Mouse (Mus musculus) hindbrain, embryonic 10.5 days (tissue): ENCODE measurements around the gene Ptprm. TPM values are rescaled to one million over a fixed set of nuclear protein-coding genes. Genes with fewer than 3 reads are reported as not detected.

Experiments used
- DNase-seq: peaks from one replicate; pipeline ENCODE4 v3.0.0-alpha.2; 2017; ENCODE audit warnings: low spot score
- H3K27ac ChIP-seq: fragments of 300-500 bp; sonication (generic); 2 replicates; pipeline ENCODE4 v1.5.1; 2016; ENCODE audit warnings: mild to moderate bottlenecking, moderate library complexity
- H3K27me3 ChIP-seq: fragments of 300-500 bp; sonication (generic); 2 replicates; pipeline ENCODE4 v1.6.1; 2016; ENCODE audit warnings: mild to moderate bottlenecking; ENCODE audit not compliant: poor library complexity, insufficient read depth, severe bottlenecking
- H3K36me3 ChIP-seq: fragments of 300-500 bp; sonication (generic); 2 replicates; pipeline ENCODE4 v1.6.1; 2016; ENCODE audit warnings: mild to moderate bottlenecking, moderate library complexity
- H3K4me1 ChIP-seq: fragments of 300-500 bp; sonication (generic); replicated peaks from 2 replicates; pipeline ENCODE4 v1.6.1; 2016; ENCODE audit warnings: mild to moderate bottlenecking
- H3K4me3 ChIP-seq: fragments of 300-500 bp; sonication (generic); 2 replicates; pipeline ENCODE4 v1.5.1; 2016; ENCODE audit warnings: mild to moderate bottlenecking, moderate library complexity
- H3K9me3 ChIP-seq: fragments of 300-500 bp; sonication (generic); 2 replicates; pipeline ENCODE4 v1.6.1; 2016; ENCODE audit warnings: mild to moderate bottlenecking, moderate library complexity
- WGBS: fragments of 180-500 bp; shearing (Covaris S2); methylation state at CpG from one replicate; pipeline ENCODE4 v1.1.7; 2016; 5-methylcytosine and 5-hydroxymethylcytosine counted together
- polyA plus RNA-seq: library from polyadenylated mRNA; unstranded; fragments of >200 nt; fragmentation: Nextera tagmentation; extraction: Ambion mirVana; gene quantifications from 2 replicates; pipeline ENCODE4 v1.2.1, GENCODE M21; 2016

The Ptprm gene
- polyA plus RNA-seq, 1 experiment from 2014 or later: 8.1 TPM

GRCm38 (mm10) chr17:67054202-67054601, 300.1 kb downstream of the Ptprm start:
- no peaks in the 10 kb centered on the region for H3K36me3 ChIP-seq
- no peak for DNase-seq
- H3K4me1 ChIP-seq: peaks cover 10% of the 10 kb centered on the region; the same call in 1 of the 2 replicates
- no peak overlapping the region for H3K4me3 ChIP-seq
- WGBS: 94% methylated on average over 10 of the region's 10 CpGs
- no peaks in the 10 kb centered on the region for H3K9me3 ChIP-seq
- no peaks in the 10 kb centered on the region for H3K27me3 ChIP-seq
- H3K27ac ChIP-seq: no peak overlapping the region

DNA sequence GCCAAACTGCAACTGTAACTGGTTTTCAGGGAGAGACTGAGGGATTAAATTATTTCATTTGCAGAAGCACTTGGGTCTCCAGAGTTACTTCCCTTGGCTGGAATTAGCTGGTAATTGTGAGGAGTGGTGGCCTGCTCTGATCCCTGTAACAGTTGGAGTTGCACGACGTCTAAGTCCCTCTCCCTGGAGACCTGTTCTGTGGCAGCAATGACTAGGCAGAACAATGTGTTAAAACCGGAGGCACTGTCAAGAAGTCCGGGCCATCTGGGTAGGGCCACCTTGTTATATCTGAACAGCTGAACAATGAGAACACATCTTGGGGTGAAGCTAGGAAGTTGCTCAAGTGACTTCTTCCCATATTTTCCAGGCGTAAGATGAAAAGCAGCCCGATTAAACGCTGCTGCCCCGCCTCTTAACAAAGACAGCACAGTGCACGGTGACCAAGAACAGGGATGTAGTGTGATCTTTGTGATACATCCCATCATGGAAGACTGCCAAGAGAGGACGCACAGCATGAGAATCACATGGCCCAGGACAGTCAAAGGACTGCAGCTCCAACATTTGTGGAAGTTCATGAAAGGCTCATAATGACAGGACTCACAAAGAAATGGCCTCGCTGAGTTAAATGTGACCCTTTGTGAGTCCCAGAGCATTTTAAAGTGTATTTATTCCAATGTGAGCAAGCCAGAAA, 301.5 kb downstream of the Ptprm start:
- H3K27ac ChIP-seq: peak overlapping the region; percentile 6; the same call in 1 of the 2 replicates
- no peak overlapping the region for H3K4me3 ChIP-seq
- DNase-seq: no peak
- peaks cover 12% of the 10 kb centered on the region for H3K4me1 ChIP-seq
- no peaks in the 10 kb centered on the region for H3K9me3 ChIP-seq
- WGBS: 78% methylated on average over 11 of the region's 11 CpGs
- H3K27me3 ChIP-seq: no peaks in the 10 kb centered on the region
- no peaks in the 10 kb centered on the region for H3K36me3 ChIP-seq

GRCm38 (mm10) chr17:67047697-67048096, 306.6 kb downstream of the Ptprm start:
- Histone ChIP-seq H3K36me3 (no peaks in the 10 kb centered on the region), H3K4me1 (peaks cover 7% of the 10 kb centered on the region), H3K27me3 (no peaks in the 10 kb centered on the region), H3K4me3 (no peak overlapping the region), H3K9me3 (no peaks in the 10 kb centered on the region), H3K27ac (peak overlapping the region; percentile 83)
- DNase-seq: peak; percentile 11
- 44% methylated on average over 4 of the region's 4 CpGs for WGBS

DNA sequence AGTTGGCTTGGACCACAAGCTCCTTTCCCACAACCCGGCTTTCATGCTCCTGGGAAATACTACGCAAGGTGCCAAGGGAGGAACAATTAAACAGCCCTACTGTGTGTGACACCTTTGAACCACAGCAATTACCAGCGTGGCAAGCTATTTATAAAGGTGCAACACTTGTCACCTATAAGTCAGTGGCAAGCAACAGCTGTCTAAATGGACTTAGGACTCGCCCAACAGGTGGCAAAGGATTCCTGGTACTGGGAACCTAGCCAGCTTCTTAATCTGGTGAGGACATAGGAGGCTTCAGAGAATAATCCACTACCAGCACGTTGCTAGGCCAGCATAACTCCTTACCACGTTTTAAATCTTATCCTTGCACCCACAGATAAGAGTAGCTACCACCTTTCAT, 315.7 kb downstream of the Ptprm start:
- 83% methylated on average over 6 of the region's 6 CpGs for WGBS
- Histone ChIP-seq H3K4me3 (no peak overlapping the region), H3K9me3 (no peaks in the 10 kb centered on the region), H3K4me1 (no peaks in the 10 kb centered on the region), H3K36me3 (no peaks in the 10 kb centered on the region), H3K27me3 (no peaks in the 10 kb centered on the region), H3K27ac (no peak overlapping the region)
- DNase-seq: no peak

DNA sequence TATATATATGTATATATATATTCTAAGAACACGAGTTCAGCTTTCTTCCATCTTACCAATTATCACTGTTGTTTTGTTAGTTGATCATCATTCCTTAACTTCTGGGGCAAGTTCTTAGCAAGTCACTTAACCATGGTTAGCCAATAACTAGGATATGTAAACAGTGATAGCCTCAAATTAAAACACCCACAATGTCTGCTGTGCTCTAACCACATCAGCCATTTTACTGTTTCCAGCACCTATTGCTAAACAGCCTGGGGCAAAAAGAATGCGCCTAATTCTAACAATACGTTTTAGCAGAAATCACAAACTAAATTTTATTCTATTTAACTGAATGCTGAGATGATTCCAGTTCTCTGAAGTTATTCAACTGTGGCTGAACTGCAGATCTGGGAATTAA, 320.7 kb downstream of the Ptprm start:
- H3K27ac ChIP-seq: no peak overlapping the region
- 94% methylated on average over 3 of the region's 3 CpGs for WGBS
- no peak overlapping the region for H3K4me3 ChIP-seq
- no peak for DNase-seq
- no peaks in the 10 kb centered on the region for H3K9me3 ChIP-seq
- H3K4me1 ChIP-seq: no peaks in the 10 kb centered on the region
- no peaks in the 10 kb centered on the region for H3K27me3 ChIP-seq
- no peaks in the 10 kb centered on the region for H3K36me3 ChIP-seq

DNA sequence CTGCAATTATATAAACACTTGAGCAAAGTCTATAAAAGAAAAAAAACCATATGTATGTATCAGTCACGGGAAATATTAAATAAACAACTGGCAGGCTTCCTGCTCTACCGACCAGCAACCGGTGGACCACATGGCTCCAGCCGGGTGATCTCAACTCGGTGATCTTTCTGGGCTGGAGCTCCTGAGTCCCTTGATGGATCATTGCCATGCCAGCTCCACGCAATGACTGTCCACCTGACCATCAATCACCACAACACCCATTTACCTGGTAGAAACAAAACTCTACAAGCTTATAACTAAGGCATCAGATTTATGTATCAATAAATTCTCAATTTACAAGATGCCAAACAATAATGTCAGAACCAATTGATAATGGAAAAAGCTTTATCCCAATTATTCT, 322.2 kb downstream of the Ptprm start:
- no peaks in the 10 kb centered on the region for H3K36me3 ChIP-seq
- no peak overlapping the region for H3K27ac ChIP-seq
- no peaks in the 10 kb centered on the region for H3K9me3 ChIP-seq
- no peaks in the 10 kb centered on the region for H3K27me3 ChIP-seq
- no peaks in the 10 kb centered on the region for H3K4me1 ChIP-seq
- DNase-seq: no peak
- H3K4me3 ChIP-seq: no peak overlapping the region
- 95% methylated on average over 6 of the region's 6 CpGs for WGBS

GRCm38 (mm10) chr17:67031341-67031740, 322.9 kb downstream of the Ptprm start:
- H3K36me3 ChIP-seq: no peaks in the 10 kb centered on the region
- H3K9me3 ChIP-seq: no peaks in the 10 kb centered on the region
- WGBS: 62% methylated on average over 4 of the region's 4 CpGs
- no peaks in the 10 kb centered on the region for H3K4me1 ChIP-seq
- H3K27ac ChIP-seq: no peak overlapping the region
- DNase-seq: no peak
- no peak overlapping the region for H3K4me3 ChIP-seq
- H3K27me3 ChIP-seq: no peaks in the 10 kb centered on the region

DNA sequence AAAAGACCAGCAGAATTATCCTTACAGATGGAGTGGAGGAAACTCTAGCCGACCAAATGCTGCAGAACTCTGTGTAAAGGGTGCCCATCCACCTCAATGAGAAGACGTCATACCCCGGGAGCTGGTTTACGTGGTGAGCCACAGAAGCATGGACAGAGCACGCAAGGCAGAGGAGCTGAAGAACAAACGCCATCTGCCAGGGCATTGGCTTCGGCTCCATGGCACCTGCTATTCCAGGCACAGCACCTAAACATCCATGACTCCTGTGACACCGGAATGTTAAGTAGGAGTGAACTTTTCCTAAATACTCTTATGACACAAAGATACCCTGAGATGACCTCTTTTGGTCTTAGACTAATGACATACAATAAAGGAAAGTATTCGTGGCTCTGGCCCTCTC, 327.0 kb downstream of the Ptprm start:
- H3K27me3 ChIP-seq: no peaks in the 10 kb centered on the region
- WGBS: 92% methylated on average over 9 of the region's 9 CpGs
- H3K36me3 ChIP-seq: no peaks in the 10 kb centered on the region
- H3K27ac ChIP-seq: no peak overlapping the region
- no peaks in the 10 kb centered on the region for H3K9me3 ChIP-seq
- DNase-seq: no peak
- no peak overlapping the region for H3K4me3 ChIP-seq
- H3K4me1 ChIP-seq: no peaks in the 10 kb centered on the region

- no peaks in the 10 kb centered on the region for H3K9me3 ChIP-seq
- 75% methylated on average over 6 of the region's 6 CpGs for WGBS
- no peak overlapping the region for H3K27ac ChIP-seq
- H3K4me1 ChIP-seq: 0 out of 2 replicates have a peak, but pooled peaks cover 2% of the 10 kb centered on the region
- H3K27me3 ChIP-seq: no peaks in the 10 kb centered on the region
- H3K36me3 ChIP-seq: no peaks in the 10 kb centered on the region
- no peak overlapping the region for H3K4me3 ChIP-seq
- no peak for DNase-seq
Observed at GRCm38 (mm10) chr17:67016501-67016900, 337.8 kb downstream of the Ptprm start.

GRCm38 (mm10) chr17:67013217-67013616, 341.0 kb downstream of the Ptprm start:
- H3K4me1 ChIP-seq: 0 out of 2 replicates have a peak, but pooled peaks cover 7% of the 10 kb centered on the region

DNA sequence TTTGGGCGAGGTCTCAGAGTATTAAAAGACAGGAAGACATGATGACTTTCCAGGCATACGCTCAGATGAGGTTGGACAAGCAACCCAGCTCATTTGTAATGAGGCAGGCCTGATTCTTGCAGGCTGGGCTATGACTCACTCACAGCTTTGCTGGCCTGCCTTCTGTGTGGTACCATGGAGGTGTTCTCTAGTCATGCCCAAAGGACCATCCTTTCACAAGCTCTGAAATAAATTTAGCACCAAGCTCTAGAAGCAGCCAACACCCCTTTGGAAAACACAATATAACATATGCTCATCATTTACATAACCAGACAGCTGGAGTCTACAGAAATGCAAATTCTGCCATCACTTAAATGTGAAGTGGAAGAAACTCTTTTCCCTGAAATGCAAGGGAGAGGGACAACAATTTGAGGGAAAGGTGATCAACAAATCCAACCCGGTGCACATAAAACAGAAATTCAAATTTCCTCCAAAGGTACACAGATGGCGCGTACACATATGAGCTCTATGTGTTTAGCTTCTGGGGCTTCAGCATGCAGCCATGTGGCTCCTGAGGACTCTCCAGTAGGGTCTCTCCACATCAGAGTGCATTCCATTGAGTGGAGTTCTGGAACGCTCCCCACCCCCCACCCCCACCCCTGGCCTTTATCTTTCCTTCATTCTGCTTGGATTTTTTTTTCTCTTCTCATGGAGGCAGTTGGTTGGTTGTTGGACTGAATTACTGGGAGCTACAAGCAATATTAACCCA, 342.2 kb downstream of the Ptprm start:
- no peak for DNase-seq
- 85% methylated on average over 6 of the region's 6 CpGs for WGBS
- 0 out of 2 replicates have a peak, but pooled peaks cover 7% of the 10 kb centered on the region for H3K4me1 ChIP-seq

More at GRCm38 (mm10) chr17:67013217-67013616, 341.0 kb downstream of the Ptprm start:
- no peaks in the 10 kb centered on the region for H3K36me3 ChIP-seq
- no peaks in the 10 kb centered on the region for H3K27me3 ChIP-seq
- H3K27ac ChIP-seq: no peak overlapping the region
- H3K9me3 ChIP-seq: no peaks in the 10 kb centered on the region
- 82% methylated on average over 6 of the region's 6 CpGs for WGBS
- H3K4me3 ChIP-seq: no peak overlapping the region
- DNase-seq: no peak

GRCm38 (mm10) chr17:67010136-67010535, 344.1 kb downstream of the Ptprm start:
- WGBS: 76% methylated on average over 4 of the region's 4 CpGs
- no peaks in the 10 kb centered on the region for H3K36me3 ChIP-seq
- no peaks in the 10 kb centered on the region for H3K27me3 ChIP-seq
- H3K9me3 ChIP-seq: 0 out of 2 replicates have a peak, but pooled peaks cover 2% of the 10 kb centered on the region
- no peak for DNase-seq
- H3K27ac ChIP-seq: no peak overlapping the region
- no peak overlapping the region for H3K4me3 ChIP-seq
- 0 out of 2 replicates have a peak, but pooled peaks cover 7% of the 10 kb centered on the region for H3K4me1 ChIP-seq

More for the DNA sequence above, 342.2 kb downstream of the Ptprm start:
- H3K4me3 ChIP-seq: no peak overlapping the region
- H3K27me3 ChIP-seq: no peaks in the 10 kb centered on the region
- H3K27ac ChIP-seq: no peak overlapping the region; the same call in 1 of the 2 replicates
- H3K36me3 ChIP-seq: no peaks in the 10 kb centered on the region
- H3K9me3 ChIP-seq: no peaks in the 10 kb centered on the region

- Histone ChIP-seq H3K4me3 (no peak overlapping the region), H3K27me3 (no peaks in the 10 kb centered on the region), H3K36me3 (no peaks in the 10 kb centered on the region), H3K9me3 (0 out of 2 replicates have a peak, but pooled peaks cover 2% of the 10 kb centered on the region), H3K4me1 (0 out of 2 replicates have a peak, but pooled peaks cover 7% of the 10 kb centered on the region), H3K27ac (no peak overlapping the region)
- WGBS: 83% methylated on average over 9 of the region's 9 CpGs
- DNase-seq: no peak
Observed at GRCm38 (mm10) chr17:67008137-67008536, 346.1 kb downstream of the Ptprm start.
